Mouse (Mus musculus): ENCODE data around the gene A930033H14Rik. TPM values are rescaled to one million over a fixed set of nuclear protein-coding genes. Genes with fewer than 3 reads are reported as not detected.

Gene A930033H14Rik
- total and polyA plus RNA-seq, 3 experiments = 0.61 to 1.1 (median 1.1) TPM

DNA sequence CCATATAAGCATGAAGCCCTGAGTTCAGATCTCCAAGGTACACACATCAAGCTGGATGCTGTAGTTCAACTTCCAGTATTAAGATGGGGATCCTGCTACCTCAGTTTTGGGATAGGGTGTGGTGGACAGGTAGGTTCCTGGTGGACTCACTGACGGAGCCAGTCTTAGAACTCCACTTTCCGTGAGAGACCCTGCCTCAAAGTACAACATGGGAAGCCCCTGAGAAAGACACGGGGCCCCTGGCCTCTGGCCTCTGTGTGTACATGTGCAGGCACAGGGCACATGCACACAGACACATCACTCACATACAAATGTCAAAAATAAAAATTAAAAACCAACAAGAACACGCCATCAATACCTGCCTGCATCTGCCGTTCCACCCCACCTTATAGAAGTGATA, 12.6 kb upstream of the A930033H14Rik start:
- no peak overlapping the region; the same call in 1 of the 2 replicates for H3K27ac ChIP-seq
- no peak for DNase-seq
- 84% methylated on average over 5 of the region's 5 CpGs for WGBS
- no peak overlapping the region for H3K9ac ChIP-seq (ENCODE audit: low read depth, low read length)
- intact Hi-C loops (cut with DNase I) = no loop called here
- H3K4me1 ChIP-seq (ENCODE audit: control insufficient read depth, insufficient read depth, low read length) = peaks cover 8% of the 10 kb centered on the region
- peaks cover 20% of the 10 kb centered on the region for H3K36me3 ChIP-seq (ENCODE audit: control insufficient read depth, insufficient read depth, low read length)
- peaks cover 4% of the 10 kb centered on the region; the same call in 1 of the 2 replicates for H3K79me2 ChIP-seq (replicated peaks; ENCODE audit: control insufficient read depth, insufficient read depth, low read length)
- no peak overlapping the region for H3K4me3 ChIP-seq
- TF ChIP-seq EP300 (IDR thresholded peaks at IDR 0.05; ENCODE audit: insufficient read depth, low read depth, low read length) (no peak), CTCF (IDR thresholded peaks at IDR 0.05) (no peak), POLR2A (IDR thresholded peaks at IDR 0.05; ENCODE audit: insufficient read depth, low read depth, low read length) (no peak)
- H3K27me3 ChIP-seq (ENCODE audit: control insufficient read depth, insufficient read depth, low read length) = no peaks in the 10 kb centered on the region

DNA sequence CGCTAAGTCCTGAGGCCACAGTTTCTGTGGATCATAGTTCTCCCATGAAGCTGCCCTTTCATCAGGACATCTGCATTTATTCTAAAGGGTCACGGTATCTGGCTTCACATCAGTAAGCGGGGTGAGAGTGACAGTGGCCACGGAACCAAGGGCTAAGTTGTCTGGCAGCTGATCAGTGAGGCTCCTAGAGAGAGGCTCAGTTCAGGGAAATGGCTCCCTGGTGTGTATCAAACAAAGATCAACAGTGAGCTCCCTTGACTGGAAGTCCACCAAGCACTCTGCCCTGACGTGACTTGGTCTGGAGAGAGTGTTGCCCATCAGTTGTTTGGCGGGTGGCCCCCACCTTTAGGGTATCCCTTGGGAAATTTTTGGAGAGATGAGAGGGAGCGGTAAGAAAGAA, 11.4 kb upstream of the A930033H14Rik start:
- Histone ChIP-seq H3K27me3 (ENCODE audit: control insufficient read depth, insufficient read depth, low read length) (no peaks in the 10 kb centered on the region), H3K4me3 (no peak overlapping the region), H3K4me1 (ENCODE audit: control insufficient read depth, insufficient read depth, low read length) (peaks cover 11% of the 10 kb centered on the region), H3K36me3 (ENCODE audit: control insufficient read depth, insufficient read depth, low read length) (peaks cover 20% of the 10 kb centered on the region), H3K27ac (no peak overlapping the region), H3K9ac (ENCODE audit: low read depth, low read length) (no peak overlapping the region), H3K79me2 (replicated peaks; ENCODE audit: control insufficient read depth, insufficient read depth, low read length) (peaks cover 4% of the 10 kb centered on the region; the same call in 1 of the 2 replicates)
- peak; percentile 5 to 17 for DNase-seq
- TF ChIP-seq POLR2A (IDR thresholded peaks at IDR 0.05; ENCODE audit: insufficient read depth, low read depth, low read length) (no peak), CTCF (IDR thresholded peaks at IDR 0.05) (no peak), EP300 (IDR thresholded peaks at IDR 0.05; ENCODE audit: insufficient read depth, low read depth, low read length) (no peak)
- intact Hi-C loops (cut with DNase I) = no loop called here
- 72% methylated on average over 7 of the region's 7 CpGs for whole genome bisulfite sequencing

- 88% methylated on average over 4 of the region's 4 CpGs for WGBS
Measured at GRCm38 (mm10) chr10:69223232-69223631, 10.3 kb upstream of the A930033H14Rik start.

GRCm38 (mm10) chr10:69221955-69222354, 9.1 kb upstream of the A930033H14Rik start:
- Histone ChIP-seq H3K9ac (ENCODE audit: low read depth, low read length) (no peak overlapping the region), H3K4me1 (ENCODE audit: control insufficient read depth, insufficient read depth, low read length) (peaks cover 12% of the 10 kb centered on the region), H3K4me3 (no peak overlapping the region), H3K27ac (peak overlapping the region; percentile 58), H3K79me2 (replicated peaks; ENCODE audit: control insufficient read depth, insufficient read depth, low read length) (peaks cover 4% of the 10 kb centered on the region; the same call in 1 of the 2 replicates), H3K36me3 (ENCODE audit: control insufficient read depth, insufficient read depth, low read length) (peaks cover 26% of the 10 kb centered on the region), H3K27me3 (ENCODE audit: control insufficient read depth, insufficient read depth, low read length) (no peaks in the 10 kb centered on the region)
- WGBS = 20% methylated on average over 3 of the region's 3 CpGs
- TF ChIP-seq POLR2A (IDR thresholded peaks at IDR 0.05; ENCODE audit: insufficient read depth, low read depth, low read length) (0 out of 2 replicates have a peak, but pooled peaks have one; percentile 25), CTCF (IDR thresholded peaks at IDR 0.05) (no peak)
- intact Hi-C loops (cut with DNase I) = no loop called here
- DNase-seq = peak; percentile 21 to 29

More at GRCm38 (mm10) chr10:69223232-69223631, 10.3 kb upstream of the A930033H14Rik start:
- peaks cover 13% of the 10 kb centered on the region for H3K4me1 ChIP-seq (ENCODE audit: control insufficient read depth, insufficient read depth, low read length)
- H3K9ac ChIP-seq (ENCODE audit: low read depth, low read length) = no peak overlapping the region
- H3K79me2 ChIP-seq (replicated peaks; ENCODE audit: control insufficient read depth, insufficient read depth, low read length) = peaks cover 4% of the 10 kb centered on the region; the same call in 1 of the 2 replicates
- no peaks in the 10 kb centered on the region for H3K27me3 ChIP-seq (ENCODE audit: control insufficient read depth, insufficient read depth, low read length)
- DNase-seq = peak in 1 of 2 experiments; percentile 14
- intact Hi-C loops (cut with DNase I) = no loop called here
- TF ChIP-seq CTCF (IDR thresholded peaks at IDR 0.05) (no peak), EP300 (IDR thresholded peaks at IDR 0.05; ENCODE audit: insufficient read depth, low read depth, low read length) (no peak), POLR2A (IDR thresholded peaks at IDR 0.05; ENCODE audit: insufficient read depth, low read depth, low read length) (no peak)
- H3K27ac ChIP-seq = no peak overlapping the region
- H3K36me3 ChIP-seq (ENCODE audit: control insufficient read depth, insufficient read depth, low read length) = peaks cover 24% of the 10 kb centered on the region
- no peak overlapping the region for H3K4me3 ChIP-seq

DNA sequence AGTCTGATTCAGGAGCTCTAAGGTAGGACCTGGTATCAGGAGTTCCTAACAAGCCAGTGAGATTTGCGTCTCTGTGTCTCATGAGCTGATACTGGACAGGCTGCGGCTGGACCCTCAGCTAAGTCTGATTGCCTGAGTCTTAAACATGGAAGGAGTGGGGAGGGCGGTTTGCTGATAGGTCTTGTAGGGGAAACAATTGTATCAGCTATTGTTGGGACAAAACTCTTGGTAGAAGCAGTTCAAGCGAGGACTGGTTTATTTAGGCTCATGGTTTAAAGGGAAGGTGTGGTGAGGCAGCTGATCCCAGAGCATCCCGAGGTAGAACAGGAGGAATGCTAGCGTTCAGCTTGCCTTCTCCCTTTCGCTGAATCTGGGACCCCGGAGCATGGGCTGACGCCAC, 8.2 kb upstream of the A930033H14Rik start:
- DNase-seq = peak; percentile 7 to 19
- peaks cover 4% of the 10 kb centered on the region; the same call in 1 of the 2 replicates for H3K79me2 ChIP-seq (replicated peaks; ENCODE audit: control insufficient read depth, insufficient read depth, low read length)
- WGBS = 88% methylated on average over 9 of the region's 9 CpGs
- peak overlapping the region; percentile 37 for H3K4me3 ChIP-seq
- peak overlapping the region; percentile 89 for H3K27ac ChIP-seq
- peak overlapping the region; percentile 40 for H3K9ac ChIP-seq (ENCODE audit: low read depth, low read length)
- no peak for TF ChIP-seq CTCF (IDR thresholded peaks at IDR 0.05)
- no peak for TF ChIP-seq EP300 (IDR thresholded peaks at IDR 0.05; ENCODE audit: insufficient read depth, low read depth, low read length)
- no peak for TF ChIP-seq POLR2A (IDR thresholded peaks at IDR 0.05; ENCODE audit: insufficient read depth, low read depth, low read length)
- H3K4me1 ChIP-seq (ENCODE audit: control insufficient read depth, insufficient read depth, low read length) = peaks cover 10% of the 10 kb centered on the region
- H3K36me3 ChIP-seq (ENCODE audit: control insufficient read depth, insufficient read depth, low read length) = peaks cover 20% of the 10 kb centered on the region
- no peaks in the 10 kb centered on the region for H3K27me3 ChIP-seq (ENCODE audit: control insufficient read depth, insufficient read depth, low read length)
- intact Hi-C loops (cut with DNase I) = no loop called here

GRCm38 (mm10) chr10:69220296-69220695, 7.4 kb upstream of the A930033H14Rik start:
- peak overlapping the region; percentile 58 for H3K9ac ChIP-seq (ENCODE audit: low read depth, low read length)
- 26% methylated on average over 6 of the region's 6 CpGs for WGBS
- peak overlapping the region; percentile 37 for H3K4me3 ChIP-seq
- peaks cover 10% of the 10 kb centered on the region for H3K4me1 ChIP-seq (ENCODE audit: control insufficient read depth, insufficient read depth, low read length)
- H3K27ac ChIP-seq = peak overlapping the region; percentile 89
- peaks cover 18% of the 10 kb centered on the region for H3K36me3 ChIP-seq (ENCODE audit: control insufficient read depth, insufficient read depth, low read length)
- peak; percentile 60 to 78 for DNase-seq
- TF ChIP-seq CTCF (IDR thresholded peaks at IDR 0.05) (peak; percentile 13; the same call in 1 of the 2 replicates), EP300 (IDR thresholded peaks at IDR 0.05; ENCODE audit: insufficient read depth, low read depth, low read length) (peak; percentile 96), POLR2A (IDR thresholded peaks at IDR 0.05; ENCODE audit: insufficient read depth, low read depth, low read length) (peak; percentile 81)
- H3K27me3 ChIP-seq (ENCODE audit: control insufficient read depth, insufficient read depth, low read length) = no peaks in the 10 kb centered on the region
- peaks cover 4% of the 10 kb centered on the region; the same call in 1 of the 2 replicates for H3K79me2 ChIP-seq (replicated peaks; ENCODE audit: control insufficient read depth, insufficient read depth, low read length)
- intact Hi-C loops (cut with DNase I) = no loop called here
